Mouse (Mus musculus): ENCODE data around the gene Capn10. TPM values are rescaled to one million over a fixed set of nuclear protein-coding genes. Genes with fewer than 3 reads are reported as not detected.

Gene Capn10
- polyA plus RNA-seq, 1 experiment, result 15.5 TPM

DNA sequence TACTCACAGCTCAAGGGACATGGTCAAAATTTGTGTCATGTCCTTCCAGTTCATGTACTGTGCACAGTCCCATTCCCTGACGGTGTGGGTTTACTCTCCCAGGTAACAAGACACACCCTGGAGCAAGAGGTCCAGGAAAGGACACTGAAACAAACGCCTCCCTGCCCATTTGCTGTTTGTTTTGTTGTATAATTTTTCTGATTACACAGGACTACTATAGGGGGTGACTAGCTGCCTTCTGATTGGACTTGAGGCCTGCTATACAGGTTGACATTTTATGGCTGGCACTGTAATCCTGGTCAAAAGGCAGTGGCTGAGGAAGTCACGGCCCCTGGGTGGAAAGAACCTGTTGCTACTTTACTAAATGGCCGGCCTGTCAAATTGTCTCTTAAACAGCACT lies 55.7 kb downstream of the Capn10 start:
- TF ChIP-seq CTCF (IDR thresholded peaks at IDR 0.05; ENCODE audit: control insufficient read depth, insufficient read depth, low read length) (no peak), POLR2A (IDR thresholded peaks at IDR 0.05; ENCODE audit: borderline replicate concordance, control insufficient read depth, low read depth, low read length) (no peak)
- WGBS, result 73% methylated on average over 4 of the region's 4 CpGs
- no peak overlapping the region for H3K27ac ChIP-seq (ENCODE audit: control insufficient read depth, insufficient read depth, low read depth, low read length, poor library complexity)

DNA sequence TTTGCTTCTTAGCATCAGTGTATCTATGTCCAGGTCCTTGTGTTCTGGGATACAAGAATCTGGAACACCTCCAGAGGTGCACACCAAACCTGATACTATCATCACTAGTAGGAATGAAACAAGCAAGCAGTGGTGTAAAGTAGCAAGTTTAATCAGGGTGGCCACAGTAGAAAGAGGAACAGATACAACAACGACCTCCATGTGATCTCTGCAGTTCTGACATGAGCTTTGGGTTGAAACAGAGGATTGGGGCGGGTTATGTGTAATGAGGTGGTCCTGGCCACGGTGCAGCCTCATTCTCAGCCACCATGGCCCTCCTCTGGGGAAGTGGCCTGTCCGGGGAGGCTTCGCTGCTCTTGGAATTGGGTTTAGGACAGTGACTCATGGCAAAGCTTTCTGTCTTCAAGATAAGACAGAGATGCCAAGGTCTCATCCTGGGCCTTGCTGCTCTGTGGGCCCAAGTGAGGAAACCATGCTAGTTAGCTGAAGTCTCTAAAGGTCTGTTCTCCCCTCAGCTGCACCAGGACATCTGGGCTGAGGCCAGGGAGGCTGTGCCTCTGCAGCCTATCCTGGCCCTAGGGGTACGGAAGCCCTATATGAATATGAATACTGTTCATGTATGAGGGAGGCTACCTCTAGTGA lies 58.2 kb downstream of the Capn10 start:
- 53% methylated on average over 6 of the region's 6 CpGs for WGBS
- Histone ChIP-seq H3K27ac (ENCODE audit: control insufficient read depth, insufficient read depth, low read depth, low read length, poor library complexity) (no peak overlapping the region), H3K4me1 (ENCODE audit: control insufficient read depth, insufficient read depth, low read length) (no peaks in the 10 kb centered on the region), H3K4me3 (replicated peaks; ENCODE audit: control insufficient read depth, low read depth, low read length) (no peak overlapping the region)
- TF ChIP-seq POLR2A (IDR thresholded peaks at IDR 0.05; ENCODE audit: borderline replicate concordance, control insufficient read depth, low read depth, low read length), result no peak
- no peak for TF ChIP-seq CTCF (IDR thresholded peaks at IDR 0.05; ENCODE audit: control insufficient read depth, insufficient read depth, low read length)

More for the DNA sequence above, 55.7 kb downstream of the Capn10 start:
- Histone ChIP-seq H3K4me1 (ENCODE audit: control insufficient read depth, insufficient read depth, low read length) (no peaks in the 10 kb centered on the region), H3K4me3 (replicated peaks; ENCODE audit: control insufficient read depth, low read depth, low read length) (no peak overlapping the region)

GRCm38 (mm10) chr1:92992880-92993279 lies 58.7 kb downstream of the Capn10 start:
- 70% methylated on average over 2 of the region's 2 CpGs for WGBS

More at GRCm38 (mm10) chr1:92992880-92993279, 58.7 kb downstream of the Capn10 start:
- no peaks in the 10 kb centered on the region for H3K4me1 ChIP-seq (ENCODE audit: control insufficient read depth, insufficient read depth, low read length)
- H3K27ac ChIP-seq (ENCODE audit: control insufficient read depth, insufficient read depth, low read depth, low read length, poor library complexity), result no peak overlapping the region
- TF ChIP-seq CTCF (IDR thresholded peaks at IDR 0.05; ENCODE audit: control insufficient read depth, insufficient read depth, low read length), result no peak
- TF ChIP-seq POLR2A (IDR thresholded peaks at IDR 0.05; ENCODE audit: borderline replicate concordance, control insufficient read depth, low read depth, low read length), result no peak
- H3K4me3 ChIP-seq (replicated peaks; ENCODE audit: control insufficient read depth, low read depth, low read length), result no peak overlapping the region

Other genes starting within 250 kb of the Capn10 start
- 9.3 and 21.8 TPM in 2 replicates for gene Gpc1, start 102.7 kb upstream of the Capn10 start, polyA plus RNA-seq (2011; ENCODE audit: insufficient read depth, insufficient read length, low replicate concordance, missing spikeins)
- not detected in 2 replicates for gene Ankmy1, start 31.5 kb upstream of the Capn10 start, polyA plus RNA-seq (2011; ENCODE audit: insufficient read depth, insufficient read length, low replicate concordance, missing spikeins)
- gene Dusp28, start 27.4 kb upstream of the Capn10 start, polyA plus RNA-seq (2011; ENCODE audit: insufficient read depth, insufficient read length, low replicate concordance, missing spikeins), result 9.2 and 9.3 TPM in 2 replicates
- 26.4 and 62.1 TPM in 2 replicates for gene Rnpepl1, start 23.6 kb upstream of the Capn10 start, polyA plus RNA-seq (2011; ENCODE audit: insufficient read depth, insufficient read length, low replicate concordance, missing spikeins)
- 0.49 and 5.0 TPM in 2 replicates for gene Gpr35, start 16.5 kb downstream of the Capn10 start, polyA plus RNA-seq (2011; ENCODE audit: insufficient read depth, insufficient read length, low replicate concordance, missing spikeins)
- not detected in 2 replicates for gene Aqp12, start 72.0 kb downstream of the Capn10 start, polyA plus RNA-seq (2011; ENCODE audit: insufficient read depth, insufficient read length, low replicate concordance, missing spikeins)
- 0.13 and 2.2 TPM in 2 replicates for gene Kif1a, start 167.6 kb downstream of the Capn10 start, polyA plus RNA-seq (2011; ENCODE audit: insufficient read depth, insufficient read length, low replicate concordance, missing spikeins)
- gene Agxt, start 200.9 kb downstream of the Capn10 start, polyA plus RNA-seq (2011; ENCODE audit: insufficient read depth, insufficient read length, low replicate concordance, missing spikeins), result not detected in 2 replicates
- not detected in 2 replicates for gene 2310007B03Rik, start 226.6 kb downstream of the Capn10 start, polyA plus RNA-seq (2011; ENCODE audit: insufficient read depth, insufficient read length, low replicate concordance, missing spikeins)
- gene Crocc2, start 234.3 kb downstream of the Capn10 start, polyA plus RNA-seq (2011; ENCODE audit: insufficient read depth, insufficient read length, low replicate concordance, missing spikeins), result not detected in 2 replicates

All from bone marrow, adult 2 months (tissue).